Mouse (Mus musculus): ENCODE measurements around the gene Lamc2.

DNA sequence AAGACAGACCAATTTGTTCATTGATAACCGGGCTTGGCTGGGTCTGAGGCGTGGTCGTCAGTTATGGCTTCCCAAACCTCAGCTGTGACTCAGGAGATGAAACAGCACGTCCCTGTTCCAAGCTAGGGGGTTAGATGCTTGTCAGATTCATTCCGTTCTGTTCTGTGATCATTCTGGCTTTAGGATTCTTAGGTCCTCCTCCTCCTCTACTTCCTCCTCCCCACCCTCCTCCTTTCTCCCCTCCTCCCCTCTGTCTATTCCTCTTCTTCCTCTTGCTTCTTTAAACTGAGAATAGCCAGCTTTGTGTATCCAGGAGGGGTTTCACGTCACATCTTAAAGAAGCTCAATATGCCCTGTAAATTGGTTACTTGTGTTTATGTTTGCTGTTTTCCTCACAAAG is 65.7 kb downstream of the Lamc2 start:
- TF ChIP-seq CTCF (IDR thresholded peaks at IDR 0.05; ENCODE audit: low read depth, low read length) (no peak), POLR2A (IDR thresholded peaks at IDR 0.05; ENCODE audit: borderline replicate concordance, low read depth, low read length) (no peak)
